ENCODE assay signal across 12 mouse cellular contexts in genomic region chr2:4573386-4573785, GRCm38 (mm10).
DNase-seq lines count a peak whose midpoint lies in the region; ATAC-seq and TF ChIP-seq lines count a peak whose summit lies in the region.
"Had no signal": no experiment of that assay in that cellular context is flagged by ENCODE, and none has a peak within 500 bp of the region (broad histone marks: within the 10 kb centered on the region; RNA-seq: fewer than 3 reads in every experiment).

No protein-coding gene starts in this region.

- WGBS in heart, embryonic 10.5 days, result 50% methylated on average over 4 of the region's 4 CpGs
- 57% methylated on average over 4 of the region's 4 CpGs for WGBS in lung, postnatal 0 days
- 61% methylated on average over 4 of the region's 4 CpGs for WGBS in liver, embryonic 11.5 days

- no peak overlapping the region for H3K27ac ChIP-seq in heart, embryonic 10.5 days
- no peak overlapping the region for H3K27ac ChIP-seq in lung, postnatal 0 days (ENCODE audit: low read length)
- no peak overlapping the region for H3K27ac ChIP-seq in liver, embryonic 11.5 days (ENCODE audit: low read depth, low read length)
- H3K27ac ChIP-seq: forebrain, embryonic 12.5 days; hindbrain, embryonic 14.5 days; limb, embryonic 15.5 days had no signal

- TF ChIP-seq EP300 in lung, postnatal 0 days (IDR thresholded peaks at IDR 0.05), result no peak

- intact Hi-C loops in left cerebral cortex, postnatal 10 days (cut with DNase I), result no loop called here

- peak; percentile 41 for TF ChIP-seq CTCF in lung, postnatal 0 days (IDR thresholded peaks at IDR 0.05)

- H3K9me3 ChIP-seq in heart, embryonic 10.5 days, result no peaks in the 10 kb centered on the region
- no peaks in the 10 kb centered on the region for H3K9me3 ChIP-seq in lung, postnatal 0 days (ENCODE audit: low read length)
- H3K9me3 ChIP-seq in liver, embryonic 11.5 days (ENCODE audit: control insufficient read depth, low read length), result no peaks in the 10 kb centered on the region
- H3K9me3 ChIP-seq: forebrain, embryonic 12.5 days; limb, embryonic 15.5 days had no signal

- H3K36me3 ChIP-seq in heart, embryonic 10.5 days, result peaks cover 71% of the 10 kb centered on the region
- H3K36me3 ChIP-seq in lung, postnatal 0 days (ENCODE audit: insufficient read depth, low read length), result peaks cover 14% of the 10 kb centered on the region
- H3K36me3 ChIP-seq in liver, embryonic 11.5 days (ENCODE audit: control insufficient read depth, insufficient read depth, low read length), result peaks cover 22% of the 10 kb centered on the region
- H3K36me3 ChIP-seq in splenic B cell, adult 2 months (ENCODE audit: control insufficient read depth, insufficient read depth, low read length, poor library complexity, severe bottlenecking), result no peaks in the 10 kb centered on the region

- ATAC-seq in lung, postnatal 0 days, result no peak
- 0 out of 2 replicates have a peak, but pooled peaks have one; percentile 33 for ATAC-seq in liver, embryonic 11.5 days (replicated peaks; ENCODE audit: low FRiP score)

- peak; percentile 93 for DNase-seq in heart, adult 11 months
- DNase-seq in heart, embryonic 10.5 days (ENCODE audit: low spot score), result no peak
- no peak for DNase-seq in lung, postnatal 0 days (ENCODE audit: low spot score)
- no peak for DNase-seq in lung, postnatal 4 days
- DNase-seq in liver, embryonic 11.5 days (ENCODE audit: low spot score), result no peak
- peak; percentile 13 for DNase-seq in splenic B cell, adult 2 months (ENCODE audit: low read depth, low spot score)
- no peak for DNase-seq in embryo, embryonic 11 days
- no peak for DNase-seq in left cerebral cortex, postnatal 10 days (ENCODE audit: extremely low spot score in 1 of 2, low spot score in 2 of 2)
- DNase-seq: thymus, postnatal 25 days had no signal

- H3K4me2 ChIP-seq in lung, postnatal 0 days (replicated peaks; ENCODE audit: low read depth, low read length), result no peak overlapping the region
- no peak overlapping the region for H3K4me2 ChIP-seq in liver, embryonic 11.5 days
- H3K4me2 ChIP-seq: forebrain, embryonic 12.5 days; hindbrain, embryonic 14.5 days; limb, embryonic 15.5 days had no signal

- no peaks in the 10 kb centered on the region for H3K27me3 ChIP-seq in heart, embryonic 10.5 days (ENCODE audit: insufficient read depth, poor library complexity, severe bottlenecking)
- no peaks in the 10 kb centered on the region for H3K27me3 ChIP-seq in lung, postnatal 0 days (replicated peaks; ENCODE audit: insufficient read depth, low read length)
- no peaks in the 10 kb centered on the region for H3K27me3 ChIP-seq in liver, embryonic 11.5 days (replicated peaks; ENCODE audit: control insufficient read depth, insufficient read depth, low read length)
- H3K27me3 ChIP-seq in splenic B cell, adult 2 months (ENCODE audit: control insufficient read depth, insufficient read depth, low read length, poor library complexity, severe bottlenecking), result no peaks in the 10 kb centered on the region
- H3K27me3 ChIP-seq: forebrain, embryonic 12.5 days; limb, embryonic 15.5 days had no signal

- H3K4me3 ChIP-seq in heart, embryonic 10.5 days, result no peak overlapping the region
- H3K4me3 ChIP-seq in lung, postnatal 0 days (ENCODE audit: low read depth, low read length), result no peak overlapping the region
- no peak overlapping the region for H3K4me3 ChIP-seq in liver, embryonic 11.5 days (ENCODE audit: low read depth, low read length)
- H3K4me3 ChIP-seq: forebrain, embryonic 12.5 days; limb, embryonic 15.5 days had no signal

- H3K4me1 ChIP-seq in heart, embryonic 10.5 days, result peaks cover 22% of the 10 kb centered on the region; the same call in 1 of the 2 replicates
- peaks cover 13% of the 10 kb centered on the region for H3K4me1 ChIP-seq in lung, postnatal 0 days (ENCODE audit: insufficient read depth, low read depth, low read length)
- peaks cover 30% of the 10 kb centered on the region for H3K4me1 ChIP-seq in liver, embryonic 11.5 days (replicated peaks; ENCODE audit: control insufficient read depth, insufficient read depth, low read length)
- H3K4me1 ChIP-seq: forebrain, embryonic 12.5 days had no signal

- no peak overlapping the region for H3K9ac ChIP-seq in lung, postnatal 0 days (replicated peaks; ENCODE audit: low read depth)
- H3K9ac ChIP-seq in liver, embryonic 11.5 days (ENCODE audit: low read depth, low read length), result no peak overlapping the region
- H3K9ac ChIP-seq: forebrain, embryonic 12.5 days; hindbrain, embryonic 14.5 days; limb, embryonic 15.5 days had no signal

Comparison
In these comparisons a context has a peak if more than half of its experiments do, and no peak if none do; other contexts are left out.
1. DNase-seq: peak in heart, adult 11 months (single experiment) and splenic B cell, adult 2 months (single experiment); none in heart, embryonic 10.5 days (single experiment), lung, postnatal 0 days (single experiment), lung, postnatal 4 days (0 of 2), liver, embryonic 11.5 days (single experiment), embryo, embryonic 11 days (single experiment) and left cerebral cortex, postnatal 10 days (0 of 2).